Mouse (Mus musculus): ENCODE measurements around the gene Olfr970. TPM values are rescaled to one million over a fixed set of nuclear protein-coding genes. Genes with fewer than 3 reads are reported as not detected.
"Not testable (repeated sequence)": the region's sequence is repeated elsewhere in the genome, so short reads cannot be mapped to it uniquely, and the experiment has no call there.

Gene Olfr970
- total RNA-seq (2021), result not detected
- polyA plus RNA-seq (2012; rRNA removed), result not detected in 2 replicates
- long read RNA-seq, result 0 reads

DNA sequence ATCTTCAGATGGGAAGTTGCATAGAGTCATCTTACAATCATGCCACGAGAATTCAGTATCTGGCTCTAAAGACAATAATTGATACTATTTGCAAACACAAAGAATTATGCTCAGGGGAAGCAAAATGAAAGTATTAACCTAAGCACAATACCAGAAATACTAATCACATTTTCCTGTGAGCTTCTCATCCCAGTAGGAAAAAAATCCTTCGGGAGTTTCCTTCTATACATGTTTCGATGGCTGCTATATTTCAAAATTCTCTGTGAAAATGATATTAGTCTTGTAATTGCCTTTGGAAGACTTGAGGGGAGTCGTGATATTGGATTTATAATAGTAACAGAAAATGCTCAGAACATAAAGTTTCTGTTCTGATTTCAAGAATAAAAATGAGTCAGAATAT is at the start of gene Olfr970:
Gene Olfr970, plus strand, starts transcription at position 301 of the 400 bp plus-strand sequence.
- no peak for DNase-seq

DNA sequence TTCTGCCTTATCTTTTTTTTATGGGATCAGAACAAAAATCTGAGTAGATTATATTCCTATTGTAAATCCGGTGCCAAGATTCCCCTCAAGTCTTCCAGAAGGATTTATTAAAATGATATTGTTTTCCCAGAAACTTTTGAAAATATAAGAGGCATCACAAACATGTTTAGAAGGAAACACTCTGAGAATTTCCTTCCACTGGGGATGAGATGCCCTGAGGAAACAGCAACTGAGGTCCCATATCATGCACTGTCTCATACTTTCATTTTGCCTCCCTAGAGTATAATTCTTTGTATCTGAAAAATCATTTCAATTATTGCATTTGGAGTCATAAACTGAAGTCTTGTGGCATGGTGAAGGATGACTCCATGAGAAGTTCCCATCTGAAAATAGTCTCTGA is 25.5 kb upstream of the Olfr970 start, which contains the start of gene Olfr968:
Gene Olfr968, minus strand, starts transcription at position 101 of the 400 bp plus-strand sequence.
- DNase-seq, result no peak

DNA sequence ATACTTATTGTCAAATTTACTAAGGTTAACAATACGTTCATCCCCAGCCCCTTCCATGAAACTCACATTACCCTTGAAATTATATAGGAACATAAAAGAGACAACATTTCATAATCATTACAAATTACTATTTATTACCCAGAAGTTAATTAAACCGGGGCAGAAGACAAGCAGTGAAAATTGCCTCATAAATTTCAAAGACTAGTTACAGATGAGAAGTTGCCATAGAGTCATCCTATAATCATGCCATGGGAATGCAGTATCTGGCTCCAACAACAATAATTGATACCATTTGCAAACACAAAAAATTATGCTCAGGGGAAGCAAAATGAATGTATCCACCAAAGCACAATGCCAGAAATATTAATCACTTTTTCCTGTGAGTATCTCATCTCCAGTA is 18.1 kb upstream of the Olfr970 start, which contains the start of gene Olfr969:
Gene Olfr969, plus strand, starts transcription at position 388 of the 400 bp plus-strand sequence.
- DNase-seq, result no peak

DNA sequence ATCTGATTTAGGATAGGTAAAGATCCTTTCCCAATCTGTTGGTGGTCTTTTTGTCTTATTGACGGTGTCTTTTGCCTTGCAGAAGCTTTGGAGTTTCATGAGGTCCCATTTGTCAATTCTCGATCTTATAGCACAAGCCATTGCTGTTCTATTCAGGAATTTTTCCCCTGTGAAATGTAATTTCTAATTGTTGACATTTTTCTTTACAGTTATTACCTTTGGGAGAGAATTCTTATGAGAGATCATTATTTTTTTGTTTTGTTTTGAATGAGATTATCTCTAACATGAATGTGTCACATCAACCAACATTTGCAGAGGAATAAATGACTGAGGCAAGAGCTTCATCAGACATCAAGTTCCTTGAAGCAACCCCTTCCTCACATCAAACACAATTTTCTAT is 27.9 kb downstream of the Olfr970 start, which contains the start of gene Olfr971:
Gene Olfr971, plus strand, starts transcription at position 301 of the 400 bp plus-strand sequence.
- DNase-seq, result not testable (repeated sequence)

DNA sequence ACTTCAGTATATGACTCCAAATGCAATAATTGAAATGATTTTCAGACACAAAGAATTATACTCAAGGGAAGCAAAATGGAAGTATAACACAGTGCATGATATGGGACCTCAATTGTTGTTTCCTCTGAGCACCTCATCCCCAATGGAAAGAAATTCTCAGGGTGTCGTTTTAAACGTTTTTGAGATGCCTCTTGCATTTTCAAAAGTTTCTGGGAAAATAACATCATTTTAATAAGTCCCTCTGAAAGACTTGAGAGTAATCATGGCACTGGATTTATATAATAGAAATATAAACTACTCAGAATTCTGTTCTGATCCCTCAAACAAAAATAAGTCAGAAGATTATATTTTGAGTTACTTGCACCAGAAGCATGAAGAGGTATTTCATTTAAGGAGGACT is 57.5 kb downstream of the Olfr970 start, which contains the start of gene Olfr972:
Gene Olfr972, plus strand, starts transcription at position 301 of the 400 bp plus-strand sequence.
- no peak for DNase-seq

Other genes with a start within 250 kb of the Olfr970 start
- gene Olfr959, start 233.3 kb upstream of the Olfr970 start, total RNA-seq (2021), result not detected
- gene Olfr959, start 233.3 kb upstream of the Olfr970 start, polyA plus RNA-seq (2012; rRNA removed), result not detected in 2 replicates
- gene AW551984, start 204.5 kb upstream of the Olfr970 start, total RNA-seq (2021), result 10 to 100 TPM in 1 of 2 experiments, 1 to 10 TPM in 1; 9.0 to 12.1 TPM
- gene AW551984, start 204.5 kb upstream of the Olfr970 start, polyA plus RNA-seq (2012; rRNA removed), result 9.0 and 15.0 TPM in 2 replicates
- not detected for gene Olfr148, start 198.2 kb upstream of the Olfr970 start, total RNA-seq (2021)
- not detected in 2 replicates for gene Olfr148, start 198.2 kb upstream of the Olfr970 start, polyA plus RNA-seq (2012; rRNA removed)
- gene Olfr960, start 187.5 kb upstream of the Olfr970 start, total RNA-seq (2021), result not detected
- gene Olfr960, start 187.5 kb upstream of the Olfr970 start, polyA plus RNA-seq (2012; rRNA removed), result not detected in 2 replicates
- not detected for gene Olfr961, start 163.8 kb upstream of the Olfr970 start, total RNA-seq (2021)
- gene Olfr961, start 163.8 kb upstream of the Olfr970 start, polyA plus RNA-seq (2012; rRNA removed), result not detected in 2 replicates
- gene Olfr963, start 141.7 kb upstream of the Olfr970 start, total RNA-seq (2021), result not detected
- not detected in 2 replicates for gene Olfr963, start 141.7 kb upstream of the Olfr970 start, polyA plus RNA-seq (2012; rRNA removed)
- gene Olfr149, start 101.7 kb upstream of the Olfr970 start, total RNA-seq (2021), result not detected
- not detected in 2 replicates for gene Olfr149, start 101.7 kb upstream of the Olfr970 start, polyA plus RNA-seq (2012; rRNA removed)
- not detected for gene Olfr965, start 97.5 kb upstream of the Olfr970 start, total RNA-seq (2021)
- gene Olfr965, start 97.5 kb upstream of the Olfr970 start, polyA plus RNA-seq (2012; rRNA removed), result not detected in 2 replicates
- not detected for gene Olfr150, start 77.9 kb upstream of the Olfr970 start, total RNA-seq (2021)
- gene Olfr150, start 77.9 kb upstream of the Olfr970 start, polyA plus RNA-seq (2012; rRNA removed), result not detected in 2 replicates
- gene Olfr967, start 62.6 kb upstream of the Olfr970 start, total RNA-seq (2021), result not detected
- not detected in 2 replicates for gene Olfr967, start 62.6 kb upstream of the Olfr970 start, polyA plus RNA-seq (2012; rRNA removed)
- not detected for gene Olfr968, start 25.6 kb upstream of the Olfr970 start, total RNA-seq (2021)
- gene Olfr968, start 25.6 kb upstream of the Olfr970 start, polyA plus RNA-seq (2012; rRNA removed), result not detected in 2 replicates
- not detected for gene Olfr969, start 17.9 kb upstream of the Olfr970 start, total RNA-seq (2021)
- gene Olfr969, start 17.9 kb upstream of the Olfr970 start, polyA plus RNA-seq (2012; rRNA removed), result not detected in 2 replicates
- gene Olfr971, start 28.0 kb downstream of the Olfr970 start, total RNA-seq (2021), result not detected
- not detected in 2 replicates for gene Olfr971, start 28.0 kb downstream of the Olfr970 start, polyA plus RNA-seq (2012; rRNA removed)
- gene Olfr972, start 57.6 kb downstream of the Olfr970 start, total RNA-seq (2021), result not detected
- not detected in 2 replicates for gene Olfr972, start 57.6 kb downstream of the Olfr970 start, polyA plus RNA-seq (2012; rRNA removed)
- not detected for gene Olfr229, start 98.5 kb downstream of the Olfr970 start, total RNA-seq (2021)
- not detected in 2 replicates for gene Olfr229, start 98.5 kb downstream of the Olfr970 start, polyA plus RNA-seq (2012; rRNA removed)
- gene Olfr974, start 128.6 kb downstream of the Olfr970 start, total RNA-seq (2021), result not detected
- not detected in 2 replicates for gene Olfr974, start 128.6 kb downstream of the Olfr970 start, polyA plus RNA-seq (2012; rRNA removed)
- under 1 TPM in 1 of 2 experiments, not detected in 1; 0.10 TPM for gene Olfr975, start 143.2 kb downstream of the Olfr970 start, total RNA-seq (2021)
- not detected in 2 replicates for gene Olfr975, start 143.2 kb downstream of the Olfr970 start, polyA plus RNA-seq (2012; rRNA removed)
- gene Olfr976, start 152.3 kb downstream of the Olfr970 start, total RNA-seq (2021), result not detected
- gene Olfr976, start 152.3 kb downstream of the Olfr970 start, polyA plus RNA-seq (2012; rRNA removed), result not detected in 2 replicates
- gene Olfr978, start 183.3 kb downstream of the Olfr970 start, total RNA-seq (2021), result not detected
- not detected in 2 replicates for gene Olfr978, start 183.3 kb downstream of the Olfr970 start, polyA plus RNA-seq (2012; rRNA removed)
- not detected for gene Olfr979, start 194.6 kb downstream of the Olfr970 start, total RNA-seq (2021)
- not detected in 2 replicates for gene Olfr979, start 194.6 kb downstream of the Olfr970 start, polyA plus RNA-seq (2012; rRNA removed)
- not detected for gene Olfr980, start 200.7 kb downstream of the Olfr970 start, total RNA-seq (2021)
- gene Olfr980, start 200.7 kb downstream of the Olfr970 start, polyA plus RNA-seq (2012; rRNA removed), result not detected in 2 replicates
- gene Olfr981, start 212.6 kb downstream of the Olfr970 start, total RNA-seq (2021), result not detected
- not detected in 2 replicates for gene Olfr981, start 212.6 kb downstream of the Olfr970 start, polyA plus RNA-seq (2012; rRNA removed)